Mouse (Mus musculus): ENCODE measurements around the gene Zdhhc23.

Zdhhc23 gene

DNA sequence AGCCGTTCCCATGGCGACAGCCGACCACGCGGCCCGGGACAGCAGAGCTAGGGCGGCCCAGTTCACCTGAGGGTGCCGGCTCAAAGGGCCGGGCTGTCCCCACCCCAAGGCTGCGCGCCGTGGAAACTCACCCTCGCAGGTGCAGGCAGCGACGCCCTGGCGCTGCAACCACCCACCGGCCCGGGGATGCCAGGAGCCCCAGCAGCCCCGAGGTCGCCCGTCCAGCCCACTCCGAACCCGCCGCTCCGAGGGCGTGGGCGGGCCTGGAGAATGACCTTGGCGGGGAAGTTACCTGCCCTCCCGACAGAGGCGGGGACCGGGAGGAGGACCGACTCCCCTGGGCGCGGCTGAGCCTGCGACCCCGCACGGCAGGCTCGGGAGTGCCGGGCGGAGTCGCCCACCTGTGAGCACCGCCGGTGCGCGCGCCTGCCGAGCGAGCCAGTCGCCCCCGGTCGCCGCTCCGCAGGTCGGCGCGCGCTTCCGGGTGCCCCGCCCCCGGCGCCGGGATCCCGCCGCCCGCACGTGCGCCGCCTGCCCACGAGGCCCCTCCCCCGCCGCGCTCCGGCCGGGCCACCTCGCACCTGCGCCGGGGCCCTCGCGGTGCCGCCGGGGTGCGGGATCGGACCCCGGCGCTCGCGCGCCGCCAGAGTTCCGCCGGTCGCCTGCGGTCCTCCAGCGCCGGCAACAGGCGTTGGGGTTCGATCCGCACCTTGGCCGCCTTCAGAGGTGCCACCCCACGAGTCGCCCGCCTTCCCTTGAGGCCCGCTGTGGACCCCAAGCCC lies at the start of gene Zdhhc23:
TSS of gene Zdhhc23 (minus strand) at position 464 of the 782 bp plus-strand sequence.
- DNase-seq (ENCODE audit: low read depth, low spot score), result peak; percentile 71

DNA sequence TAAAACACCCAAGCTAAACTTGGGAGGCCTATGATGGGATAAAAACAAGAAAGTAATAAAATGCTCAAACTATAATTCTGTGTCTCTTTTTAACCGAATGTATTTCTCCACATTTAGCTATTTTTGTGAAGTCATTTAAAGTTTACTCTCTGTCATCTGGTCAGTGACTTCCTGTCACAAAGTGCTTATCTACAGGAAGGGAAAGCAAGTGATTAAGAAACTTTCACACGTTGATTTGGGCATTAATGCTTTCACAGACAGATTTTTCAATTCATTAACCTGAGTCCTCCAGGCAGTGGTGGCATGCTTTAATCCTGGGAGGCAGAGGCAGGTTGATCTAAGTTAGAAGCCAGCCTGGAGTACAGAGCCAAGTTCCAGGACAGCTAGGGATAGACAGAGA lies 49.7 kb upstream of the Zdhhc23 start:
- peak; percentile 44 for DNase-seq (ENCODE audit: low read depth, low spot score)

DNA sequence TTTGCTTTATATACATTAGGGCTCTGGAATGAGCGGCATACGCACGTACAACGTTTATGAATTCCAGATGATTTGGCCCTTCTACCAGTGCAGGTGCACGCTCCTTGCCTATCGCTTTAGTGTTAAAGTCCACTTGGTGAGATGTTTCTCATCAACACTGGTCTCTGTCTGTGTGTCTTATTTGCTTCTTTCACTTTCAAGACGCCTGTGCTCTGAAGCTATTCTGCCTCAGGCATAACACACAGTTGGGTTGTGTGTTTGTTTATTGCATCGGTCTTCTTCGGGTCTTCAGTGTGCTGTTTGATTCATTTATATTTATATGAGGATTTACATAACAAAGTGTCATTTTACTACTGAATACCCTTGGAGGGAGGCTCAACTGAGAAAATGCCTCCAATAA lies 47.2 kb upstream of the Zdhhc23 start:
- DNase-seq (ENCODE audit: low read depth, low spot score), result peak; percentile 64

DNA sequence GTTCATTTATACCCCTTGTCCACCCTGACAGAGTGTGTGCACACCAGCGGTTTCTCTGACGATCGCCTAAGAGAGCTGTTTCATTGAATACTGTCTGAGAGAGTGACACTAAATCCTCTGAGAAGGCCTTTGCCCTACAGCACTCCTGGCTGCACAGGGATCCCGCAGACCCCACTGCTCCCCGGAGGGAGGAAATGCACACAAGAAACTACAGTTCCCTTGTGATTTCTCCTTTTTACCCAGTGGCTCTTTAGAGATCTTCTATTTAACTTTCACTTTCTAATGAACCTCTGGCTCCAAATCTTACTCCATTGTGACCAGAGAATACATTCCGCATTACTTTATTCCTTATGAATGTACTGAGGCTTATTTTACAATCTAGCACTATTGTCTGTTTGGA lies 46.6 kb upstream of the Zdhhc23 start:
- DNase-seq (ENCODE audit: low read depth, low spot score), result peak; percentile 65

DNA sequence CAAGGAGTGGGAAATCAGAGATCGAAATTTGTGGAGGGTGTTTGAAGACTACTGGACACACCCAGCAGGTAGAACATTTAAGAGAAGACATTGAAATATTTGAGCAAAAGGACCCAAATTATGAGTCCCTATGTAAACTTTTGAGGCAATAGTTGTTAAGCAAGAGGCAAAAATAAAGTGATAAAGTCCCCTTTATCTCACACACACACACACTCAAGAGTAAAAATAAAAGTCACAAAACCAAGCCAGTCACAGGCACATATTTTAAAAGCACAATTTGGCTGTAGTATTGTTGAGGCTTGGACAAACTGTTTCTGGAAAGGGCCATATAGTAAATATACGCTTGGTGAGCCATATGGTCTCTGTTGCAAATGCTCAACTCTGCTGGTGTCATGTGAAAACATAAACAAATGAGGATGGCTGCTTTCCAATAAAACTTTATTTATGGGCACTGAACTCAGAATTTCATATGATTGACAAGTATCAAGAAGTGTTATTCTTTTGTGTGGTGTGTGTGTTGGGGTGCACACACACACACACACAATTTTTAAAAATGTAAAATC lies 39.5 kb upstream of the Zdhhc23 start:
- no peak for DNase-seq (ENCODE audit: low read depth, low spot score)

DNA sequence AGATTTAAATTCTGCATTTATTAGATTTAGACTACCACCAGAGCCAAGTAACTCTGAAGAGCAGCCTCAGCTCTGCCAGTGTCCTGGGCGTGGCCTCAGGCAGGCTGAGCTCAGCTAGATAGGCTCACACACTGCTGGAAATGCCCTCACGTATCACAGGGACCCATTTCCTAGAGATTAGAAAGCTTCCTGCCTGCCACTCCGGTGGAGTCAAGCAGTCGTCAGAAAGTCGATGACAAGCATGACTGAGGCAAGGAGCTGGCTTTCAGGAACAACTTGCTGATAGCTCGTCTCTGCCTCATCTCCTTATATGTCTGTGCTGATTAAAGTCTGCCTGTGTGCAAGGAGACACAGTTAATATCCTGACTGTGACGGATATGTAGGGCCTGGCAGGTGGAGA lies 38.8 kb upstream of the Zdhhc23 start:
- no peak for DNase-seq (ENCODE audit: low read depth, low spot score)

DNA sequence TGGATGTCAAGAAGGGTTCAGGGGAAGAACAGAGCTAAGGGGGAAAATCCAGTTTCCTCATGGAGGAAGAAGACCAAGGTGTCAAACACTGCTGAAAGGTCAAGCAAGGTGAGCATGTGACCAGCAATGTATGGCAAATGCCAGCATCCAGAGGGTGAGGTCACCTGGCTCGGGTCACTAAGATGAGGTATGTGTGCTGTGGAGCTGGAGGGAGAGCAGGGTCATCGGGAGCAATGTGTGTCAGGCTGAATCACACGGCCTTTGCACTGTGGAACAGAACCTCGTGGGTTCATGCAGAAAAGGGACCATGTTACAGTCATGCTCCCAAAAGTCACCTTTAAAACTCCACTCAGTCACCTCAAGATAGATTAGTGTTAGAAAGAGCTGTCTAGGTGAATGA lies 38.1 kb upstream of the Zdhhc23 start:
- DNase-seq (ENCODE audit: low read depth, low spot score), result no peak

DNA sequence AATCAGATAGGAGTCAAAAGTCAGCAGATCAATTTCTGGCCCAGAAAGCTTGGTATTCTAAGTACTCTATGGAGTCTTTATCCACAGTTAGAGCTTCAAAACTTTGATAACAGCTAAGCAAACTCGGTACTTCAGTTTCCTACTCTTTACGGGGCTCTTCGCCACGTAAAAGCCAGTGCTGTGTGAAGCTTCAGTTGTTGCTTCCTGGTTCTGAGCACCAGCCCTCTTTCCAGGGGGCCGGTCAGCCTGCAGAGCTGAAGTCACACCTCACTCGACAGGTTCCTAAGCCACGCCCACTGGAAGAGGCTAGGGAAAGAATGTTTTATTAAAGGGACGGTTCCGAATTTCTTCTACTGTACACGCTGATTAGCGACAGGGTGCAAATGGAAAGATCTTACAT lies 36.6 kb upstream of the Zdhhc23 start:
- DNase-seq (ENCODE audit: low read depth, low spot score), result peak; percentile 84

DNA sequence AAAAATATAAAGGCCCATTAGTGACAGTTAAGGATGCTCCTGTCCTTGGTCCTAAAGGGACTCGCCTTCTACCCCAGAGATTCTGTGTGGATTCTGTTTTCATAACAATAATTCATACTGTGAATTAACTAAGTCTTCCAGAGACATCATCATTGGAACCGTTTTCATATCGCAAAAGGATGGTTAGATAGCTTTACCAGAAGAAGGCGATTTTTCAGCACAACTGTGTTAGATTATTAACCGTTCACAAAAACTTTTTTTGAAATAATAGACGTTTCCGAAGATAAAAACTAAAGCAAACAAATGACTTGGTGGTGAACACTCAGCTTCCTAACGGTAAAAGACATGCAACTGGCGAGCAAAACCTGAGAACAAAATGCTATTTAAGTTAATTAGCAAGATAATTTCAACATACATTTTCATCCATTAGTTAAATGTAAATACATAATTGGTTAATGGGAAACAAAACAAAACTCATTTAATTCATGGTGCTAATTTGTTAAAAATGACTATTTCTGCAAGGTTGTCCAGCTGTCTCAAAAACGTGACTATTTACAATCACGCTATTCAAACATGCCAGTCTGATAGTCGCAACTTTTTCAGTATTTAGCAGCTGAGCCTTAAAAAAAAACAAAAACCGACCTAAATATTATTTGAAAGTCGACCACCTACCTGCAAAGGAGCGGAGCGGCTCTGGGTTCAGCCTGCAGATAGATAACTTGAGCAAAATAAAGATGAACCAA lies 36.0 kb upstream of the Zdhhc23 start:
- peak; percentile 30 for DNase-seq (ENCODE audit: low read depth, low spot score)

DNA sequence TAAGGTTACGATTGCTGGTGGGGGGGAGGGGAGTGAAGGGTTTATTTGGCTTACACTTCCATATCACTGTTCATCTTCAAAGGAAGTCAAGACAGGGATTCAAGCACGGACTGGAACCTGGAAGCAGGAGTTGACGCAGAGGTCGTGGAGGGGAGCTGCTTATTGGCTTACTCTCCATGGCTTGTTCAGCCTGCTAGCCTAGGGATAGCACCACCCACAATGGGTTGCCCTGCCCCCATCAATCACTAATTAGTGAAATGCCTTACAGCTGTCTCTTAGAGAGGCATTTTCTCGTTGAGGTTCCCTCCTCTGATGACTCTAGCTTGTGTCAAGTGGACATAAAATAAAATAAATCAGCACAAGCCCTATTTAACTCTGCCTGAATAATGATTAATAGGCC lies 31.4 kb upstream of the Zdhhc23 start:
- DNase-seq (ENCODE audit: low read depth, low spot score), result no peak

DNA sequence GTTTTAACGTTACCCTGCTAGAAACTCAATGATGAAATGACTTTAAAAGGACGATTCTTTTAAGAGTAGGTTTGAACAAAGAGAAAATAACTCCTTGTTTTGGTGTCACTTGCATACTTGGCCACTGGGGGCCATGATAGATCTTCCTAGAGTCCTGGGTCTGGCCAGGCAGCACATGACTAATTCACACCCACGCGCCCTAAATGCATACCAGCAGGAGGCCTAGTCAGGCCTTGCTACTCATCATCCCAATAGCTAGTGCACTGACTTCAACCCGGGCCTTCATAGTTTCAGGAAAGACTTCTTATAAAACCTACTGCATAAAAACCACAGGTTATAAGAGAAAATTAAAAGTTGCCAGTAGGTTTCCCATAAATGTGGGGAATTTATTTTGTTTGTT lies 22.5 kb upstream of the Zdhhc23 start:
- peak; percentile 39 for DNase-seq (ENCODE audit: low read depth, low spot score)

DNA sequence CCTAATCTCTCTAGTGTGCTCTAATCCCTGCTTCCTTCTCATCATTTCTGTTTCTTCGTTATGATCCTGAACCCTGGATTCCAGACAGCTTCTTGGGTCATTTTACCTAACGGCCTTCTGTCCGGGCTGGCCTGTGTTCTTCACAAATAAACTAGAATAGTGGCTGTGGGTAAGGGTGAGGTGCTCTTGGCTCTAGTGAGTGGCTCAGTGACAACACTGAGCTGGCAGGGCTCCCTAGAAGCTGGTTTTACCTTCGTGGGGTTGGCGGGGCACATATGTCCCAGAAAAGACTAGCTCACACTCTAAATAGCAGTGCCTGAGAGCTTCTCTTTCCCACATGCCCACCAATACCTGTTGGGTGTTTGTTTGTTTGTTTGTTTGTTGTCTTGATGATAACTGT lies 19.9 kb upstream of the Zdhhc23 start:
- no peak for DNase-seq (ENCODE audit: low read depth, low spot score)

DNA sequence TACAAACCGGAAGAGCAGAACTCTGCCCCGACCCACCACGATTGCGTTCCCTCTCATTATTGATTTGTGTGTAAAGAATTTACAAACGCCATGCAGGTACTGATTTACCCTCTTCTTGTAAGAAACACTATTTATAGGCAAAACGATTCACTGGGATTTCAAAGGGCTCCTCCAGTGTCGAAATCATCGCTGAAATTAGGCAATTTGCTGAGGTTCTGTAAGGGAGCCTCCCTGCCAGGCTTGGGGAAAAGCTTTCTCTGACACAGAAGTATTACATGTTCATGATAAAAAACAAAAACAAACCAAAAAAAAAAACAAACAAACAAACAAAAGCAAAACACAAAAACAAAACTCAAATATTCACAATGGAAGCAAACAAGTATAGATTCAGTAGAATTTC lies 19.5 kb upstream of the Zdhhc23 start:
- no peak for DNase-seq (ENCODE audit: low read depth, low spot score)

DNA sequence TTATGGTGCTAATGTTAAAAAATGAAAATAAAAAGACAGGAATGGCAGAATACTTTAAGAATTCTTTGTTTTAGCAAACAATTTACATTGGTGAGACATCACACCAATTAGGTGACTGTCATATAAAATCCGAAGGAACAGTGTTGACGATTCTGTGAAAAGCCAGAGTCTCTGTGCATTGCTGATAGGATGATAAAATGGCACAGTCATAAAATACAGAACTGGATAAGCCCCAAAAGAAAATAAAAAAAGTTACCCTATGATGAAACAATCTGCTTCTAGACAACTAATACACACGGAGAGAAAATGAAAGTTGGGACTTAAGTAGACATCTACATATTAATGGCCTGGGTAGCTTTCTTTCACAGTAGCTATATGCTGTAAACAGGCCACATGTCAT lies 15.0 kb upstream of the Zdhhc23 start:
- DNase-seq (ENCODE audit: low read depth, low spot score), result no peak

DNA sequence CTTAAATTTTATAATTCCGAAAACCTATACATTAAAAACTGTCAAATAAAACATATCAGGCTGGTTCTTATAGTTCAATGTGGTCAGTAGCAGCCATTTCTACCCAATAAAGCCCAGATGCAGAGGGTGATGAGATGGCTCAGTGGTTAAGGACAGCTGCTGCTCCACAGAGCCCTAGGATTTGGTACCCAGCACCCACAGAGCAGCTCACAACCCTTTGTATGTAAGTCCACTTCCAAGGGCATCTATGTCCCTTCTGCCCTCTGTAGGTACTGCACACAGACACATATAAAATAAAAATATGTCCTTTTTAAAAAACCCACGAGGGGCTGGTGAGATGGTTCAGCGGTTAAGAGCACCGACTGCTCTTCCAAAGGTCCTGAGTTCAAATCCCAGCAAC lies 6.7 kb upstream of the Zdhhc23 start:
- DNase-seq (ENCODE audit: low read depth, low spot score), result no peak

DNA sequence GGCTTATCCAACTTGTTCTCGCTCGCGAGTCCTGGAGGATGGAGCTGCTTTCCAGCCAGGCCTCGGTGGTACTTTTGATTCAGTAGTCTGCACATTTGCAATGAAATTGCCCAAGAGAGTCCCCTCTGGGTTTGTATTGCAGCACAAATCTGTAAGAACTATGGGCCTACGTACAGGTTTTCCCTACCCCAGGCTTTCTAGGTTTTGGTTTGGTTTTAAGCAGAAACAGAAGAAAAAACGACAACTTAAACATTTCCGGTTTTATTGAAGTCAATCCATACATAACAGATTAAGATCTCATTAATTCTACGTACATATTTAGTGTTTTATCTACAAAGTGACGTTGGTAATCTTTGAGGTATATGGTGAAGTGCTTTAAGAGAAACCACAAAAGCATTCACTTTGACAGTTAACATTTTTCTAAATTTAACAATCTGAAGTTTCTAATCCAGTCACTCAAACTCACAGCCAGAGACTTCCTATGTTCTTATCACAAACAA lies 569 bp upstream of the Zdhhc23 start:
- no peak for DNase-seq (ENCODE audit: low read depth, low spot score)

DNA sequence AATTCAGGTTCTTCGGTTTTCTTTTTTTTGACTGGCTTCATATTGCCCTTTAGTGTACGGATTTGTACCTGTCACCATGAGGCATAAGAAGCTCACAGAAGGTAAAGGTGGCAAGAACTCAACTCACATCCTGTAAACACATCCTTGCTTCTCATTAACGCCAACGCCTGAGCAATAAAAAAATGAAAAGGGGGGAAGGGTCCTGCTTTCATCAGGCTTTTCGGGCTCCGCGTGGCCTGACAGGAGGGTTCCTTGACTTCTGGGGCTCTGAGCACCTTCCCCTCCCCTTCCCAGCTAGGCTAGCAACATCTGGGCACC lies 622 bp downstream of the Zdhhc23 start:
- DNase-seq (ENCODE audit: low read depth, low spot score), result no peak

DNA sequence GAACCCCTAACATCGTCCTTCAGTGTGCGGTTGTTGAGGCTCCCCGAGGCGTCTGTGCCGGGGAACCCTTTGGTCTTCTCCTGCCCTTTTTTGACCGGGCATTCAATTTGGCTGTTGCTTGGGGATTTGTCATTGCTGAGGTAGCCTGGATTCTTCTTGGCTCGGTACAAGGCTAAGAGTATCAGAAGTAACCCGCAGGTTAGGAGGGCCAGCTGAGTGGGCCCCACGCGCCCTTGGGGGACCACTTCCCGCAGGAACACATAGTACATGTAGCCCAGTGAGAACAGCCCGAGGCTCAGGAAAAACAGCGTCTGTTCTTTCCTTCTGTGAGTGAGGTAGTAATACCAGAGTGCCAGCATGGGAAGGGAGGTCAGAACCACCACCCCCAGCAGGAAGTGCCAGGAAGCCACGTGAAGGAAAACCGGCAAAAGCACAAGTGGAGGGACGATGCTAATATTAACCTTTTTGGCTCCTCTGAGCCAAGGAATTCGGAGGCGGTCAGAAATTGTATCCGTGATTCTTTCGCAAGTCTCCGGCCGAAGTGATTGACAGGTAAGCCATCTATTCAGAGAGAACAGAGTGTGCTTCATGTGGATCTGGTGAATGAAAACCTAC lies 5.9 kb downstream of the Zdhhc23 start:
- no peak for DNase-seq (ENCODE audit: low read depth, low spot score)

DNA sequence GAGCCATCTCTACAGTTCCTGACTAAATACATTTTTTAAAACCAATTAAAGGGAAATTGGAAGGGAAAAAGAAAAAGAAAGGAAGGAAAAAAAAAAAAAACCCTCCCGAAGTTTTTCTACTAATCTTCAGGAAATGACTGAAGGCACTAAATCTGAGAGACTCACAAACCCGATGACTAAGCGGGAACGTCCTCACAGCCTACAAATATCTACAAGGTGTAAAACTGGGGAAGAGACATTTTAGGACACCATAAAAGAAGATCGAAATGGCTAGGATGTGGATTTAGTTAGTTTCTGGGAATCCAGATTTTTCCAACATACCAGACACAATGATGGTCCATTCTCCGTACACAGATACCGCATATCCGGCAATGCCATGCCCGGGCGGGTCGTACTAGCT lies 6.4 kb downstream of the Zdhhc23 start:
- DNase-seq (ENCODE audit: low read depth, low spot score), result no peak

DNA sequence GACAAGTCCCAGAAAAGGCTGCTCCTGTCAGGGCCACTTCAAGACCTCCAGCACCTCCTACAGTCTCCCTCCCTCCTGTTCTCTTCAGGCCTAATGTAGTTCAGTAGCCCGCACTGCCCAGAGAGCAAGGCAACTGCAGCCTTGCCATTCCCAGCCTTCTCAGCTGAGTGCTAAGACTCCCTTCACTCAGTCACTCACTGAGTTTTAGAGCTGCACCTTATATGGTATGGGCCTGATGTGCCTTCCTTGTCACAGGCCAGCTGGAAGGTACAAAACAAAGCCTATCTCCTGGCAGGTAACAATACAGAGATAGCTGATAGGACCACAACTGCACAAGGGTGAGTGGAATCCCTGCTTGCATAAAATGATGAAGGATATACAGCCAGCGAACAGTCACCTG lies 7.2 kb downstream of the Zdhhc23 start:
- DNase-seq (ENCODE audit: low read depth, low spot score), result no peak

DNA sequence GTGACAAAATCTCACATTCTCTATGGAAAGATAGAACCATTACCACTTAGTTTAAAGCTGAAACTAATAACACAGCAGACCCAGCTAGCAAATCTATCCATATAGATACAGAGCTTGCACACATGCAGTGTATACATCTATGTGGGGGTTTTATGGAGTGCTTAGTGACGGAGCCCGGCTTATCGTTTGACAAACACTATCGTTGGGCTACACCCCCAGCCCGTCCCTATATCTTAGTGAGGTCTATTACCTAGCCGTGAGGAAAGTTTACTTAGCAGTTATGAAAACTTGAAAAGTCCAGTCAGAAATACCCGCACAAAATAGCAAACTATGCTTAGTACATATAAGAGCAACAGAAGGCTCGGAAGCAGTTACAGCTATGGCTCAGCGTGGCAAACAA lies 7.8 kb downstream of the Zdhhc23 start:
- no peak for DNase-seq (ENCODE audit: low read depth, low spot score)

DNA sequence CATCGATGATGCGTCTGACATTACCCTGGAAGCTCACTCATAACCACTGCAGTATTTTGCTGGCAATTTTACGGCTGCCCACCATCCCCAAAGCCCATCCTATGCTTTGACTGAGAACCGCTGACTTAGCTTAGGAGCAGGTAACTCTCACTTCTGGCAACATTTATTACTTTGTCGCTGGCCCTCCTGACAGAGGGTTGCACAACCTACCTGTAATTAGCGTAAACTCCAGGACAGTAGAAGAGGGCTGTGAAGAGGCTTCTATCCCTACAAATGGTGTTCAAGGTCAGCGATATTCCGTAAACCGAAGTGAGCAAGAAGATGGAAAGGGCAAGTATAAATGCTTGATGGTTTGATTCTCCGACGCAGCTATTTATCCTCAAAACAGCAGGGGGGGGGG lies 8.4 kb downstream of the Zdhhc23 start:
- DNase-seq (ENCODE audit: low read depth, low spot score), result no peak

DNA sequence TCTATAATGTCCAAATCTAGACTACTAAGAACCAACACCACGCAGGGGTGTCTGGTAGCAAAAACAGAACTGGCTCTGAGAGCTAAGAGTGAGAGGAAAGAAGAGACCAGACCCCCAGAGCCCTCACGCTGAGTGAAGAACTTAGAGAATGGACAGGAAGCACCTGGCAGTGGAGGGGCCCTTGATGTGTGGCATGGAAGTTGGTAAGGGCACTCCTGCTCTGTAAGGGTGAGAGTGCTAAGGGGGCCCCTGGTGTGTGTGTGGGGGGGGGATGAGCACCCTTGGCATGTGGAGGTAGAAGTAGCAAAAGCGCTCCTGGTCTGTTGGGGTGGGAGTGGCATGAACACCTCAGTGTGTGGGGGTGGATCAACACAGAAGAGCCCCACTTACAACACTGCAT lies 9.2 kb downstream of the Zdhhc23 start:
- peak; percentile 18 for DNase-seq (ENCODE audit: low read depth, low spot score)

Data from A20 (cell line).